Mouse (Mus musculus): ENCODE data around the gene Emsy. TPM values are rescaled to one million over a fixed set of nuclear protein-coding genes. Genes with fewer than 3 reads are reported as not detected.

Emsy gene
- polyA plus RNA-seq, 1 experiment from 2014 or later, result 41.9 TPM

DNA sequence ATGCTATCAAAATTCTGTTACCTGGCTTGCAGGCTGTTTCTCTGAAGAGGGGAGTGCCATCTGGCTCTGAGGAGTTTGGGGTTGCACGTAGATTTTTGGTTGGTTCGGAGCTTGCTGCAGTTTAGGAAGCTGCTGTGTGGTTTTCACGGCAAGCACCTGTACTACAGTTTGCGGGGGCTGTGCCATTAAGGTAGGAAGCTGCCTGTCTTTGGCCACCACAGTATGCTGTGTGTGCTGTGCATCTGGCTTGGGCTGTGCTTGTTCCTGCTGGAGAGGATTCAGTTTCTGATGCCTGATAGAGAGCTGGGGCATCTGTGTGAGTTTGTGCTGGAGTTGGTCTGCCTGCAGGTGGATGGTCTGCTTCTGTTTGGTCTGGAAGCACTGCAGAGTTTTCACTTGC is 61.9 kb downstream of the Emsy start:
- no peak for ATAC-seq (ENCODE audit: low FRiP score)
- no peak overlapping the region for H3K4me3 ChIP-seq
- WGBS, result 97% methylated on average over 4 of the region's 4 CpGs
- H3K36me3 ChIP-seq, result peaks cover 63% of the 10 kb centered on the region
- H3K4me2 ChIP-seq (replicated peaks), result no peak overlapping the region
- H3K27me3 ChIP-seq, result no peaks in the 10 kb centered on the region
- H3K9me3 ChIP-seq (replicated peaks), result no peaks in the 10 kb centered on the region
- H3K27ac ChIP-seq, result no peak overlapping the region
- no peaks in the 10 kb centered on the region for H3K4me1 ChIP-seq
- H3K9ac ChIP-seq, result no peak overlapping the region

DNA sequence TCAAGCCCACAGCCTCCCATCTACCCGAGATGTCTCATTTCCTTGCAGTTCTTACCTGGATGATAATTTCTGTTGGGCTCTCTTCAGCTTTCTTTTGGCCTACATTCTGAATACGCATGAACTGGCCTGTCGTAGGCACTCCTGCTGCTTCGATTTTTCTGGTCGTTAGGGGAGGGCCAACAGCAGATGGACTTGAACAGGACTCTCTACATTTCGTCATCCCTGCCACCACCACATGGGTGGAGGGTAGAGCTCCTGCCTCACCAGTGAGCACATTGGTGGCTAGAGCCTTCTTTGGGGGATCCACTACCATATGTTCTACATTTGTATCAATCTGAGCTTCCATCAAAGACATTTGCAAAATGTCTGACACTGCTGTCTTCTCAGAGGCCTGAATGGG is 63.3 kb downstream of the Emsy start:
- H3K27ac ChIP-seq, result no peak overlapping the region
- no peak overlapping the region for H3K4me2 ChIP-seq (replicated peaks)
- WGBS, result 82% methylated on average over 6 of the region's 6 CpGs
- no peaks in the 10 kb centered on the region for H3K4me1 ChIP-seq
- no peaks in the 10 kb centered on the region for H3K27me3 ChIP-seq
- no peaks in the 10 kb centered on the region for H3K9me3 ChIP-seq (replicated peaks)
- peaks cover 58% of the 10 kb centered on the region for H3K36me3 ChIP-seq
- ATAC-seq (ENCODE audit: low FRiP score), result no peak
- H3K4me3 ChIP-seq, result no peak overlapping the region
- H3K9ac ChIP-seq, result no peak overlapping the region

DNA sequence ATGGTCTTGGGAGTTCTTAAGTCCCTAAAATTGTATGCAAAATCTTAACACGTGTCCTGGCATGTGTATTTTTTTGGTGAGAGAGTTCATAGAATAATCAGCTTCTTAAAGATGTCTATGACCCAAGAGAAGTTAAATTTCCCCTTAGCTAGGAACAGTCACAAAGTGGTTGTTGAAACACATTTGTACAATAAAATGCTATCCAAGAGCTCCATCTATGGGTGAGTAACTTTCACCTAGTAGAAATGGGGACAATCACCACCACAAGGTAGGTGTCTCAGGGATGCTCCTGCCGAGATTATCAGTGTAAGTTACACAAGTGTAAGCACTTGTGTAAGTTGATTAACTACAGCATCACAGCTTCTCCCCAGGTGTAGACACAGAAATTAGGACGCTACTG is 67.6 kb downstream of the Emsy start:
- H3K27ac ChIP-seq, result no peak overlapping the region
- H3K4me3 ChIP-seq, result no peak overlapping the region
- no peak overlapping the region for H3K9ac ChIP-seq
- H3K36me3 ChIP-seq, result peaks cover 27% of the 10 kb centered on the region
- no peak for ATAC-seq (ENCODE audit: low FRiP score)
- WGBS, result 80% methylated on average over 3 of the region's 3 CpGs
- H3K4me1 ChIP-seq, result no peaks in the 10 kb centered on the region
- H3K9me3 ChIP-seq (replicated peaks), result no peaks in the 10 kb centered on the region
- no peaks in the 10 kb centered on the region for H3K27me3 ChIP-seq
- H3K4me2 ChIP-seq (replicated peaks), result no peak overlapping the region

DNA sequence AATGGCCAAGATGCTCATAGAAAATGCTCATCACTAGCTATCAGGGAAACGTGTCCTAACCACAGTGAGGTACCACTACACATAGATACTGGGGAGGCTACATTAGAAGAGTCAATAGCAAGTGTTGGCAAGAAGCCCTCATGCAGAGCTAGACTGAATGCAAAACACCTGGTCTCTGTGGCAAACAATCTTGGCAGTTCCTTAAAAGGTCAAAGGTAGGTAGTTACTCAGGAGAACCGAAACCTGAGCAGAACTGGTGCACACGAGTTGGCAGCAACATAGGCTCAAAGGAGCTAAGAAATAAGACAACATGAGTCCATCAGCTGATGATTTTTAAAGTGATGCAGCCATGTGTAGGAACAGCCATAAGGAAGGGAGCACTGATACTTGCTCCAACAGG is 70.3 kb downstream of the Emsy start:
- no peaks in the 10 kb centered on the region for H3K9me3 ChIP-seq (replicated peaks)
- ATAC-seq (ENCODE audit: low FRiP score), result no peak

DNA sequence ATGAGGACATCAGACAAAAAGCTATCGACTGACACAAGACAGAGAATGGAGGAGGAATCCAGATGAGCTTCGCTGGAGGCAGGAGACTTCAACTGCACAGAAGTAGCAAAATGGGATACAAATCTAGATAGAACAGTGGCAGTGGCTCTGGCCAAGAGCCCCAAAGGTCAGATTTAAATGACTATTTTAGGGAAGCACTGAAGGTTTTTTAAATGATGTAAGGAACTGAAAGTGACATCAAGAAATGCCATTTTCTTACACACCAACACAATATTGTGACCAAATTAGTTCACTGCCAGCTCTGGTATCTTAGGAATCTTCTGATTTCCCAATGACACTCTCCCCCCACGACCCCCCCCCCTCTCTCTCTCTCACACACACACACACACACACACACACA is 72.0 kb downstream of the Emsy start:
- Histone ChIP-seq H3K4me2 (replicated peaks) (no peak overlapping the region), H3K27ac (no peak overlapping the region), H3K9ac (no peak overlapping the region)

More for the DNA sequence above, 70.3 kb downstream of the Emsy start:
- H3K27me3 ChIP-seq, result no peaks in the 10 kb centered on the region
- no peaks in the 10 kb centered on the region for H3K4me1 ChIP-seq
- H3K27ac ChIP-seq, result no peak overlapping the region
- peaks cover 12% of the 10 kb centered on the region for H3K36me3 ChIP-seq
- H3K4me2 ChIP-seq (replicated peaks), result no peak overlapping the region
- no peak overlapping the region for H3K4me3 ChIP-seq
- no peak overlapping the region for H3K9ac ChIP-seq
- WGBS, result 78% methylated on average over 3 of the region's 3 CpGs

DNA sequence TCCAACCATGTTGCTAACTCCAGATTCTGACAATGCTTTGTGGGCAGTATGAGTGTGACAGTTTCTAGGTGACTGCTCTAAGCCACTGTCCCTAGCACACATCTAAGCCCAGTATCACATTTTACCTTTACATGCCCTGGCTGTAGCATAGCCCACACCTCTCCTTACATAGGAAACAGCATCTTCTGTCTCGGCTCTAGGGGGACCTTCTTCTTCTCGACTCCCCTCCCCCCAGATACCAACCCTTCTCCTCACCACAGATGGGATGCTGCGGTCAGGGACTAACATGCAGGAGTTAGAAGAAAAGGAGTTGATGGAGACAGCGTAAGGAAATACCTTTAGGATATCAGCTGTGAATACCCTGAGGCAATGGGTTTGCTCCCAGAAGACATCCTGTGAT is 75.3 kb downstream of the Emsy start:
- Histone ChIP-seq H3K4me3 (no peak overlapping the region), H3K27me3 (no peaks in the 10 kb centered on the region), H3K9me3 (replicated peaks) (no peaks in the 10 kb centered on the region), H3K4me2 (replicated peaks) (no peak overlapping the region), H3K36me3 (no peaks in the 10 kb centered on the region), H3K4me1 (no peaks in the 10 kb centered on the region), H3K9ac (no peak overlapping the region), H3K27ac (no peak overlapping the region)
- WGBS, result 79% methylated on average over 4 of the region's 4 CpGs
- ATAC-seq (ENCODE audit: low FRiP score), result no peak

More for the DNA sequence above, 72.0 kb downstream of the Emsy start:
- WGBS, result 78% methylated on average over 3 of the region's 3 CpGs
- H3K9me3 ChIP-seq (replicated peaks), result no peaks in the 10 kb centered on the region
- no peaks in the 10 kb centered on the region for H3K27me3 ChIP-seq
- H3K4me1 ChIP-seq, result no peaks in the 10 kb centered on the region
- H3K36me3 ChIP-seq, result peaks cover 2% of the 10 kb centered on the region; the same call in 1 of the 2 replicates
- no peak for ATAC-seq (ENCODE audit: low FRiP score)
- H3K4me3 ChIP-seq, result no peak overlapping the region

DNA sequence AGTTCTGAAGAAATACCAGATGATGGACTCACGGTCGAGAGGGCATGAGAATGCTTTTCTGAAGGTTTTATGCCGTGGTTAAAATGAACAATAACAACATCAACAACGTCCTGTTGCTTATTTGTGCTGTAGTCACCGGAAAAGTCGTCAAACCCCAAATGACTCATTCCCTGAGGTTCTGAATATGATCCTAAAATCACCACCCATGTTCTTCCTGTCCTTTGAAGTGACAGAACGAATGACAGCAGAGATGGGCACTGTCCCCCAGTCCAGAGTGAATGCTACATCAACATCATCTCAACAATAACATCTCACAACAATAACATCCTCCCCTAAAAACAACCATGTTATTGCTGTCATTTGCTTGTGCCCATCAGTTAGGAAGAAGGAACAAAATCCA is 76.1 kb downstream of the Emsy start:
- Histone ChIP-seq H3K4me3 (no peak overlapping the region), H3K9me3 (replicated peaks) (no peaks in the 10 kb centered on the region), H3K36me3 (no peaks in the 10 kb centered on the region), H3K4me2 (replicated peaks) (no peak overlapping the region), H3K4me1 (no peaks in the 10 kb centered on the region), H3K27ac (no peak overlapping the region), H3K27me3 (no peaks in the 10 kb centered on the region), H3K9ac (no peak overlapping the region)
- 81% methylated on average over 7 of the region's 7 CpGs for WGBS
- no peak for ATAC-seq (ENCODE audit: low FRiP score)

DNA sequence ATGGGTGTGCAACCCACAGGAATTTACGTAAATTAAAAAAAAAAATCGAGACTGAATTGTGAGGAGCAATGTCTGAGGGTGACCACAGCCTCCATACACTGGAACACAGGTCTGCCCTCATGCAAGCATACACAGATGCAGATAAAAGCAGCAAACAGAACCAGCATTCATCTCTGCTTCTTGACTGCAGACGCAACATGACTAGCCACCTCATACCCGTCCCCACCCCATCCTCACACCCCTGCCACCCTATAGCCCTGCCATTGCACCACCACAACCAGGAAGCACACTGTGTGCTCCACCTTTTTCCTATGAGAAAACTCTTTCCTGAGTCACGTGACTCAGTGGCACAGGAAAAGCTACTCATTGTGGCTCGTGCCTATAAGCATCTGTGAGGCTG is 76.9 kb downstream of the Emsy start:
- no peak for ATAC-seq (ENCODE audit: low FRiP score)
- Histone ChIP-seq H3K4me1 (no peaks in the 10 kb centered on the region), H3K9me3 (replicated peaks) (no peaks in the 10 kb centered on the region), H3K27ac (no peak overlapping the region), H3K27me3 (no peaks in the 10 kb centered on the region), H3K4me3 (no peak overlapping the region), H3K4me2 (replicated peaks) (no peak overlapping the region), H3K36me3 (no peaks in the 10 kb centered on the region), H3K9ac (no peak overlapping the region)
- WGBS, result 85% methylated on average over 6 of the region's 6 CpGs

DNA sequence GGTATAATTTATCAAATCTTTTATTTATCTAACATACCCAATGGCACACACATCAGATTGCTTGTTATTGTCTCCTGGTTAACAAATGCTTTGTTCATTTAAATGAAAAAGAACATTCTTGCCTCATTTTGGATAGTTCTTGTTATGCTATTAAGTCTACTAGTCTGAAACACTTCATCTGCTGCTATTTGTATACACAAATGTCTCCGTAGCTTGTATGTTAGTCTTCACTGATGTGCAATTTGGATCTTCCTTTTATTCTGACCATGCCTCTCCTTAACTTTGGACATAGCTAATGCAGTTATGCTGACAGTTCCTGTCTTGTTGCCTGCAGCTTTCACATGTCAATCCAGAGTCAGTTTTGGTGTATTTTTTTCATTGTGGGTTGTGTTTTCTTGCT is 79.1 kb downstream of the Emsy start:
- Histone ChIP-seq H3K4me2 (replicated peaks) (no peak overlapping the region), H3K4me1 (peaks cover 2% of the 10 kb centered on the region; the same call in 1 of the 2 replicates), H3K4me3 (no peak overlapping the region), H3K9ac (no peak overlapping the region), H3K27ac (no peak overlapping the region), H3K9me3 (replicated peaks) (no peaks in the 10 kb centered on the region), H3K36me3 (no peaks in the 10 kb centered on the region), H3K27me3 (no peaks in the 10 kb centered on the region)
- ATAC-seq (ENCODE audit: low FRiP score), result no peak
- 91% methylated on average over 1 of the region's 1 CpGs for WGBS

DNA sequence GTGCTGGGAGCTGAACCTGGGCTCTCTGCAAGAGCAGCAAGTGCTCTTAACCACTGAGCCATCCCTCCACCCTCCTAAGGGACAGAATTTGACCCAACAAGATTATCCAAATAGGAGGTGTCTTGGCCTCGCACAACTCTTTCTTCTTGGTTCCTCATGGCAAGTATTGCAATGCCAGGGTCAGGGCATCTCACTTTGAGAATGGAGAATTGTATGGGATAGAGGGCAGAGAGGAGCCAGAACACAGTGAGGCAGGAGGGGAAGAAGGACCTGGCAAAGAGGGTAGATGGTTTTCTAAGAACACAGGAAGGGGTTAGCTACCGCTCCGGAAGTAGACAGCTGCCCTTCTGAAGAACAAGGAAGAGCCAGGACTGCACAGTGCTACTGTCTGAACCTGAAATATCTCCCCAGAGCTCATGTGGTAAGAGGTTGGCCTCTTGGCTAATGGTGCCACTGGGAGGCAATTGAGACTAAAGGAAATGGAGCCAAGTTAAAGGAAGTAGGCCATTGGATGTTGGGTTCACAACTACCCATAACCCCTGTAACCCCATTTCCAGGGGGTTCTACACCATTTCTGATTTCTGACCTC is 80.8 kb downstream of the Emsy start:
- Histone ChIP-seq H3K36me3 (no peaks in the 10 kb centered on the region), H3K9me3 (replicated peaks) (no peaks in the 10 kb centered on the region), H3K4me3 (no peak overlapping the region), H3K4me1 (peaks cover 4% of the 10 kb centered on the region; the same call in 1 of the 2 replicates), H3K4me2 (replicated peaks) (no peak overlapping the region), H3K27ac (no peak overlapping the region), H3K9ac (no peak overlapping the region), H3K27me3 (no peaks in the 10 kb centered on the region)
- WGBS, result 99% methylated on average over 3 of the region's 3 CpGs
- no peak for ATAC-seq (ENCODE audit: low FRiP score)

DNA sequence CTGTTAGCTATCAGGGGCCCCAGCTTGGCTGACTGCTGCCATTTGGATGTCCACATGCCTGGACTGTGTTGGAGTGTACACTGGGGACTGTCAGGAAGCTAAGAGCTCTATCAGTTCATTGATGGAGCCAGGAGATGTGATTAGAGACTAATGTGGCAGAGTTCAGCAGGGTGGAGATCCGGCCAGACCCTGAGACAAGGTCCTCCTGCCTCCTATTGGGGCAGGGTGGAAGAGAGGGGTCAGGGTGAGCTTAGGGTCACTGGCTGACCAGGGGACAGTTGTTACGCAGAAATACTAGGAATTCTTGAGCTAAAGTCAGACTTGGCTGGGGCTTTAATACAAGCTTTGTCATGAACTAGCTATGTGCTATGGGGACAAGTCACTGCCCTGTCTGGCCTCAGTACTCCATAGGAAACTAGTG is 81.8 kb downstream of the Emsy start:
- no peak for ATAC-seq (ENCODE audit: low FRiP score)

DNA sequence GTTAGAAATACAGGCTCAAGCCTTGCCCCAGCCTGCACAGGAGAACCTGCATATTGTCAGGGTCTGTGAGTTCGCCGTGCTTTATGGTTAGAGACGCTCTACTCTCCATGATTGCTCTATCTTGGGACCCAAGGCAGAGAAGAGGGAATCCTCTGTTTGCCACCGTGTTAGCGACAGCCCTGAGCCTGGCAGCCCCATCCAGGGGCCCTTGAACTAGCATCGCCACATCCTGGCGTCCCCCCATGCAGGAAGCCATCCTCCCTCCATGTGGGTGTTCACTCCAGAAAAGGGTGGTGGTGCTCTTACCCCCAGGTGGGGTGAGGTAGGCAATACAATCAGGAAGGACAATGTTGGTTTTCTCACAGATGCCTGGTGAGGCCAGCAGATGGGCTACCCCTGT is 82.3 kb downstream of the Emsy start:
- no peak overlapping the region for H3K27ac ChIP-seq

More for the DNA sequence above, 81.8 kb downstream of the Emsy start:
- Histone ChIP-seq H3K27ac (no peak overlapping the region), H3K9ac (no peak overlapping the region), H3K27me3 (no peaks in the 10 kb centered on the region), H3K4me3 (no peak overlapping the region), H3K36me3 (no peaks in the 10 kb centered on the region), H3K4me2 (replicated peaks) (no peak overlapping the region), H3K9me3 (replicated peaks) (no peaks in the 10 kb centered on the region), H3K4me1 (peaks cover 4% of the 10 kb centered on the region; the same call in 1 of the 2 replicates)
- 68% methylated on average over 2 of the region's 2 CpGs for WGBS

DNA sequence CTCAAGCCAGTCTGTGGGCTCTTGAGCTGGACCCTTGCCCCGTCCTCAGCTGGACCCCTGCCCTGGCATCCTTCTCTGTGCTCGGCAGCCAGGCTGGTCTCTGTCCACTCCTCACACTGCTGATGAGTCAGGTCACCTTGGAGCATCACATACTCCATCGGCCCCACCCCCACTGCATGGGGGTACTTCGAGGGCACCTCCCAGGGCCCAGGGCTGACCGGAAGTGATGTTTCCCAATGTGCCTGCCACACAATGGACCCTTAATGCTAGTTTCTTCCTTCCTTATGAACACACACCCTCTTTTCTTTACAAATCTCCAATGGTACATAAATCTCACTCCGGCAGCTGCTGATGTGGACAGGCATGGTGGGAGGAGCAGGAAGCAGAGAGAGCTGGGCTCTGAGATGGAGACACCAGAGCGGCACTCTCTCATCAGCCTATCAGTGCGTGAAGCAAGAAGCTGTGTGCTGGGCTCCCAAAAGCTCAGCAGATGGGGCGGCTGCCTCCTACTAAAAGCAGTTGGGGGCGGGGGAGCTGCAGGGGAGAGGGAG is 83.3 kb downstream of the Emsy start:
- Histone ChIP-seq H3K4me2 (replicated peaks) (no peak overlapping the region), H3K27ac (no peak overlapping the region), H3K27me3 (no peaks in the 10 kb centered on the region), H3K36me3 (no peaks in the 10 kb centered on the region), H3K4me1 (peaks cover 4% of the 10 kb centered on the region; the same call in 1 of the 2 replicates), H3K9ac (no peak overlapping the region), H3K4me3 (no peak overlapping the region), H3K9me3 (replicated peaks) (no peaks in the 10 kb centered on the region)
- ATAC-seq (ENCODE audit: low FRiP score), result no peak
- WGBS, result 62% methylated on average over 10 of the region's 10 CpGs

More for the DNA sequence above, 82.3 kb downstream of the Emsy start:
- Histone ChIP-seq H3K9ac (no peak overlapping the region), H3K4me3 (no peak overlapping the region), H3K4me1 (peaks cover 4% of the 10 kb centered on the region; the same call in 1 of the 2 replicates), H3K9me3 (replicated peaks) (no peaks in the 10 kb centered on the region), H3K36me3 (no peaks in the 10 kb centered on the region), H3K4me2 (replicated peaks) (no peak overlapping the region), H3K27me3 (no peaks in the 10 kb centered on the region)
- 86% methylated on average over 7 of the region's 7 CpGs for whole genome bisulfite sequencing
- ATAC-seq (ENCODE audit: low FRiP score), result no peak
